Mouse (Mus musculus): Measurements from ENCODE around the gene Crp. TPM values are rescaled to one million over a fixed set of nuclear protein-coding genes. Genes with fewer than 3 reads are reported as not detected.

Gene Crp
- not detected for polyA plus RNA-seq (2014; fragmentation: Illumina TruSeq; extraction: RNeasy Lipid Tissue Mini Kit (QIAGEN cat#74804); ENCODE audit: low read depth, low replicate concordance)

DNA sequence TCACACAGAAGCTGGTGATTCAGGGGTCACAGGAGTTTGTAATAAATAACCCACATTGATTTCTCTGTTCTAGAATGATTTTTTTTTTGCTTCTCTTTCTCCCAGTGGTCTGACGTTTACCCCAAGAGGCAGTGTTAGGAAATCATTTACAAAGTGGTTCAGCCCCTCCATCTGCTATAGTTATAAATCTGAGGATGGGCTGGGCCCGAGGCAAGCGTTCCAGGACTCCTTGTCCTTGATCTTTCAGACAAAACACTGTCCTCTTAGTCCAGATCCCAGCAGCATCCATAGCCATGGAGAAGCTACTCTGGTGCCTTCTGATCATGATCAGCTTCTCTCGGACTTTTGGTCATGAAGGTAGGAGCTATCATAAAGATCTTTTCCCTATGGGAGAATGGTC is at the start of gene Crp:
Gene Crp (plus strand): TSS at position 212 of the 400 bp plus-strand sequence.

Other genes starting within 250 kb of the Crp start
- gene Slamf9, start 222.7 kb upstream of the Crp start, polyA plus RNA-seq (2014; fragmentation: Illumina TruSeq; extraction: RNeasy Lipid Tissue Mini Kit (QIAGEN cat#74804); ENCODE audit: low read depth, low replicate concordance): 3.6 TPM
- gene Igsf9, start 216.3 kb upstream of the Crp start, polyA plus RNA-seq (2014; fragmentation: Illumina TruSeq; extraction: RNeasy Lipid Tissue Mini Kit (QIAGEN cat#74804); ENCODE audit: low read depth, low replicate concordance): not detected
- gene Tagln2, start 198.0 kb upstream of the Crp start, polyA plus RNA-seq (2014; fragmentation: Illumina TruSeq; extraction: RNeasy Lipid Tissue Mini Kit (QIAGEN cat#74804); ENCODE audit: low read depth, low replicate concordance): 30.3 TPM
- gene Cfap45, start 177.3 kb upstream of the Crp start, polyA plus RNA-seq (2014; fragmentation: Illumina TruSeq; extraction: RNeasy Lipid Tissue Mini Kit (QIAGEN cat#74804); ENCODE audit: low read depth, low replicate concordance): not detected
- not detected for gene Vsig8, start 142.1 kb upstream of the Crp start, polyA plus RNA-seq (2014; fragmentation: Illumina TruSeq; extraction: RNeasy Lipid Tissue Mini Kit (QIAGEN cat#74804); ENCODE audit: low read depth, low replicate concordance)
- gene Slamf8, start 107.5 kb upstream of the Crp start, polyA plus RNA-seq (2014; fragmentation: Illumina TruSeq; extraction: RNeasy Lipid Tissue Mini Kit (QIAGEN cat#74804); ENCODE audit: low read depth, low replicate concordance): not detected
- not detected for gene Fcrl6, start 95.5 kb upstream of the Crp start, polyA plus RNA-seq (2014; fragmentation: Illumina TruSeq; extraction: RNeasy Lipid Tissue Mini Kit (QIAGEN cat#74804); ENCODE audit: low read depth, low replicate concordance)
- 3.8 TPM for gene Dusp23, start 65.1 kb upstream of the Crp start, polyA plus RNA-seq (2014; fragmentation: Illumina TruSeq; extraction: RNeasy Lipid Tissue Mini Kit (QIAGEN cat#74804); ENCODE audit: low read depth, low replicate concordance)
- not detected for gene Apcs, start 197.0 kb downstream of the Crp start, polyA plus RNA-seq (2014; fragmentation: Illumina TruSeq; extraction: RNeasy Lipid Tissue Mini Kit (QIAGEN cat#74804); ENCODE audit: low read depth, low replicate concordance)